ENCODE assay signal across 1 mouse cellular context in genomic region chr17:84647630-84648029, GRCm38 (mm10).
TF ChIP-seq lines count a peak whose summit lies in the region.

No protein-coding gene starts in this region.

TF ChIP-seq in MEL, 35 proteins besides CTCF, POLR2A, EP300 and RAD21 (continued from another document):
- TF ChIP-seq JUND (IDR thresholded peaks at IDR 0.05; ENCODE audit: low read depth, low read length), result no peak
- TF ChIP-seq GATA1 (IDR thresholded peaks at IDR 0.05; ENCODE audit: low read depth, low read length), result no peak
- no peak for TF ChIP-seq TAL1 (IDR thresholded peaks at IDR 0.05; ENCODE audit: low read length)
- no peak for TF ChIP-seq MEF2A (IDR thresholded peaks at IDR 0.05; ENCODE audit: extremely low read depth, insufficient replicate concordance, low read depth, low read length, poor library complexity, severe bottlenecking)
- no peak for TF ChIP-seq MYB (IDR thresholded peaks at IDR 0.05; ENCODE audit: low read depth, low read length)
